14 mouse cellular contexts compared by ENCODE assay signal in genomic region chr9:27173646-27174045, GRCm38 (mm10). TPM values are rescaled to one million over a fixed set of nuclear protein-coding genes. Genes with fewer than 3 reads are reported as not detected.
"Had no signal": no experiment of that assay in that cellular context is flagged by ENCODE, and none has a peak within 500 bp of the region (broad histone marks: within the 10 kb centered on the region; RNA-seq: fewer than 3 reads in every experiment).

No protein-coding gene starts in this region.

- H3K4me1 ChIP-seq: liver, embryonic 15.5 days; stomach, embryonic 15.5 days had no signal

- H3K4me3 ChIP-seq: limb, embryonic 13.5 days; liver, embryonic 15.5 days; myocyte; stomach, embryonic 15.5 days had no signal

- H3K4me2 ChIP-seq: limb, embryonic 13.5 days; liver, embryonic 11.5 days; liver, embryonic 15.5 days; stomach, embryonic 15.5 days had no signal

- ATAC-seq: intestine, embryonic 16.5 days; lung, postnatal 0 days had no signal

- H3K27ac ChIP-seq: limb, embryonic 13.5 days; liver, embryonic 15.5 days; stomach, embryonic 15.5 days had no signal

- DNase-seq: kidney, adult 8-10 months; kidney, postnatal 25 days; lung, adult 2 months; lung, postnatal 4 days; right cerebral cortex, postnatal 14 days; thymus, postnatal 36 days had no signal

- H3K9ac ChIP-seq: limb, embryonic 13.5 days; liver, embryonic 15.5 days; stomach, embryonic 15.5 days had no signal

- H3K27me3 ChIP-seq: limb, embryonic 13.5 days; liver, embryonic 15.5 days; stomach, embryonic 15.5 days had no signal

- H3K9me3 ChIP-seq: limb, embryonic 13.5 days; liver, embryonic 15.5 days; stomach, embryonic 15.5 days had no signal

- H3K36me3 ChIP-seq: limb, embryonic 13.5 days; liver, embryonic 15.5 days; stomach, embryonic 15.5 days had no signal

RNA-seq across cellular contexts. Expression of gene Jam3, which starts 18.4 kb away (rescaled TPM):
- total RNA-seq: megakaryocyte, adult 5-6 weeks had no signal
